Mouse (Mus musculus) ovary, adult 10 weeks (tissue): ENCODE results near the gene Ppp4r2. TPM values are rescaled to one million over a fixed set of nuclear protein-coding genes. Genes with fewer than 3 reads are reported as not detected.

Experiments used
- polyA plus RNA-seq: library from polyadenylated mRNA; stranded (reverse); fragments of 350-450 nt; fragmentation: Illumina TruSeq; extraction: RNeasy Lipid Tissue Mini Kit (QIAGEN cat#74804); gene quantifications from one replicate; pipeline ENCODE4 v1.2.3, GENCODE M21; 2014

The Ppp4r2 gene
- polyA plus RNA-seq, result 246 TPM

GRCm38 (mm10) chr6:100833355-100833754, at the start of gene Ppp4r2:
Gene Ppp4r2 (plus strand): TSS chr6:100833622.

Other genes starting within 250 kb of the Ppp4r2 start
- 2.2 TPM for gene Shq1, start 162.5 kb upstream of the Ppp4r2 start, polyA plus RNA-seq
- gene Gxylt2, start 128.9 kb upstream of the Ppp4r2 start, polyA plus RNA-seq, result 17.7 TPM